Mouse (Mus musculus): ENCODE data around the gene Ogfr. TPM values are rescaled to one million over a fixed set of nuclear protein-coding genes. Genes with fewer than 3 reads are reported as not detected.

Gene Ogfr
- total RNA-seq, 2 experiments from 2014 or later = 20.0 to 23.6 TPM

- DNase-seq = no peak
These were observed 11.6 kb downstream of the Ogfr start for GRCm38 (mm10) chr2:180600569-180601021.

GRCm38 (mm10) chr2:180604781-180605180, 15.7 kb downstream of the Ogfr start:
- no peak for DNase-seq

GRCm38 (mm10) chr2:180610283-180610682, 21.2 kb downstream of the Ogfr start:
- DNase-seq = no peak

- DNase-seq = no peak
These were observed 22.8 kb downstream of the Ogfr start for GRCm38 (mm10) chr2:180611882-180612281.

GRCm38 (mm10) chr2:180641576-180642554, 52.8 kb downstream of the Ogfr start:
- no peak for DNase-seq

GRCm38 (mm10) chr2:180642555-180643260, 53.7 kb downstream of the Ogfr start, which contains the start of gene Tcfl5:
Gene Tcfl5, minus strand, starts transcription at chr2:180642708.
- DNase-seq = no peak

- no peak for DNase-seq
These were observed 54.6 kb downstream of the Ogfr start for GRCm38 (mm10) chr2:180643626-180644025.

Other genes starting within 250 kb of the Ogfr start
- not detected for gene Slco4a1, start 133.0 kb upstream of the Ogfr start, total RNA-seq (2021)
- gene Ntsr1, start 89.3 kb upstream of the Ogfr start, total RNA-seq (2021) = not detected
- 1 to 10 TPM; 4.1 to 4.5 TPM for gene Mrgbp, start 7.9 kb upstream of the Ogfr start, total RNA-seq (2021)
- gene Col9a3, start 8.5 kb downstream of the Ogfr start, total RNA-seq (2021) = under 1 TPM; 0.16 to 0.59 TPM
- gene Tcfl5, start 53.5 kb downstream of the Ogfr start, total RNA-seq (2021) = under 1 TPM in 1 of 2 experiments, not detected in 1; 0.18 TPM
- gene Dido1, start 120.8 kb downstream of the Ogfr start, total RNA-seq (2021) = 10 to 100 TPM; 14.6 to 16.2 TPM
- gene Gid8, start 120.9 kb downstream of the Ogfr start, total RNA-seq (2021) = 10 to 100 TPM; 31.8 to 34.4 TPM
- gene Slc17a9, start 136.0 kb downstream of the Ogfr start, total RNA-seq (2021) = under 1 TPM; 0.20 to 0.48 TPM
- not detected for gene Bhlhe23, start 187.7 kb downstream of the Ogfr start, total RNA-seq (2021)

All from gastrocnemius, postnatal 25 days (tissue).